Mouse (Mus musculus): ENCODE measurements at regions not wholly inside any gene's neighbourhood (a gene's known extent, or its start where the extent isn't known, plus 50 kb on each side); places are given as distances from the start of the nearest gene placed in this dataset.

- TF ChIP-seq CTCF (IDR thresholded peaks at IDR 0.05; ENCODE audit: low read depth) (no peak), EP300 (IDR thresholded peaks at IDR 0.05; ENCODE audit: low read depth) (no peak)
These were observed 199.4 kb downstream of the Ifng start for GRCm38 (mm10) chr10:118640121-118640809.
